Mouse (Mus musculus) gastrocnemius, postnatal 36 days (tissue): ENCODE measurements around the gene Rpap3. TPM values are rescaled to one million over a fixed set of nuclear protein-coding genes. Genes with fewer than 3 reads are reported as not detected.

ENCODE experiments used
- DNase-seq, 2 experiments: peaks; one replicate each; pipeline ENCODE4 v3.0.0; 2022
- intact Hi-C: fragments of 180-260 bp; cut with DNase I; formaldehyde crosslinking; loops from one replicate; pipeline ENCODE4 v1.15.1; 2025
- long read RNA-seq, 2 experiments: library from polyadenylated mRNA; stranded (forward); transcript quantifications; one replicate each; pipeline ENCODE4 v2.0.0; 2021
- total RNA-seq, 2 experiments: library from RNA; stranded (reverse); gene quantifications; 2 replicates each; pipeline ENCODE4 v1.2.3; 2021

The Rpap3 gene
- total RNA-seq: 10 to 100 TPM in 1 of 2 experiments, 1 to 10 TPM in 1; 9.8 to 12.4 TPM
- long read RNA-seq, experiment 1, transcript Rpap3-201 (17 exons, 2,271 nt): major isoform, 12 of 14 reads
- long read RNA-seq, experiment 1, partial matches to known transcripts: 1 of 14 reads
- long read RNA-seq, experiment 1, other reads (novel, unspliced or antisense): 1 of 14 reads
- long read RNA-seq, experiment 2, transcript Rpap3-201 (17 exons, 2,271 nt): major isoform, 17 of 18 reads
- long read RNA-seq, experiment 2, partial matches to known transcripts: 0 of 18 reads
- long read RNA-seq, experiment 2, other reads (novel, unspliced or antisense): 1 of 18 reads

DNA sequence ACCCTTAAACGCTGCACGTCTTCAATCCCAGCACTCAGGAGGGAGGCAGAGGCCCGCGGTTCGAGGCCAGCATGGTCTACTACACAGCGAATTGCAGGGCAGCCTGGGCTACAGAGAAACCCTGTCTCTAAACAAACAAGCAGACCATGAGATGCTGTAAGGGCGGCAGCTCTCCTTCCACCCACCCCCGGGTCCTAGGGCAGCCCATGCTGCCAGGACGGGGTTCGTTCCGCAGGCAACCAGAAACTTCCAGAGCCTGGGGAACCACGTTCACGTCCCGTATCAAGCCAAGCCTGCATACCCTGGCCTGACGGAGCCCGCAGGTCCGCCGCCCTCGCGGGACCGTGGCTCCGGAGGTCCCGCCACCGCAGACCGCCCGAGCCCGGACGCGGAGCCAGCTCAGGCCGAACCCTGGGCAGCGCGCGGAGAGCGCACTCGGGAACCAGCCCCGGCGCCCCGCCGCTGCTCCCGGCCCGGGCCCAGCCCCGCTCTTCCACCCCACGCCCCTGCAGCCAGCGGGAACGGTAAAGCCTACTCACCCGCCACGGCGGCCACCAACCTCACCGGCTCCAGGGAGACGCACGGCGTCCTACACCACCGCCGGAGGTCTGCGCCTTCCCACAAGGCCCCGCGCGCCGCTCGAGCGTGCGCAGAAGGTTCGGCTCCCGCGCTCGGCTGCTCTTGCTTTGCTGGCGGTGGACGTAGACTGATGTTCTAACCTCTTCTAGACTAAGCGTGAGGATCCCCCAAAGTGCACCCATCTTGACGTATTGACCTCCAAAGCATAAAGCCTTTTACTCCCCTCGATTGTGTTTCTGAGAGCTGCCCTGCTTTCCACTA is at the start of gene Rpap3:
Rpap3 (minus strand) TSS at position 615 of the 840 bp plus-strand sequence.
- peak; percentile 75 to 81 for DNase-seq
- intact Hi-C loops: no loop called here

DNA sequence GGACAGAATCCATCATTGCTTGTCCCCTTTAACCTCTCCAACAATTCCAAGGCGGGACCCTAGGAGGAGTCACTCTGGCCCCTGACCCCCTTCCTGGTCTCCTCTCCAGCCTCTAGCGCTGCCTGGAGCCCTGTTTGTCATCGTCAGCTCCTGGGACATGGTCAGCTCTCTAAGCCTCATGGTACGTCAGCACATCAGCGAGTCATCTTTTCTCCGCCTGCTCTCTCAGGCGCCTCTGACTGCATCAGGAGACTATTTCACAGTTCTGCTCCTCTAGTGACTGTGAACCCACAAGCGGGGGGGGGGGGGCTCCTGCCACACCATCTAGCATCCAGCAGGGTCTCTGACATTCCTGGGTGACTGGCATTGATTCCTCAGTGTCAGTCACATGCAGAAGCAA is 49.7 kb upstream of the Rpap3 start:
- no peak for DNase-seq
- intact Hi-C loops: no loop called here

DNA sequence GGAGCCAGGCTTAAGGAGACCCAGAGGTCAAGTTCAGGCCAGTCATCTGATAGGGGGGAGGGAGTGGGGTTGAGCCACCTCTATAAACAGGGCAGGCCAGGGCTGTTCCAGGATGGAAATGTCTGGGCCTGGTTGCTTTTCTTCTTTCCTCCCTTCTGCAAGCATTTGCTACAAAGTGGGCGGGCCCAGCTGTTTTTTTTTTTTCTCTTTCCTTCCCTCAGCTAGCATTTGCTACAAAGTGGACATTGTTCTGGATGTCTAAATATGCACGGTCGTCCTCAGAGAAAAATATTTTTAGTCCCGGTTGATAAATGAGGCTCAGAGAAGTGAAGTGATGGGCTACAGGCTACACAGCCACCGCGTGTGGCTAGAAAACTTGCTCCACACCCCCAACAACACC is 48.9 kb upstream of the Rpap3 start:
- no peak for DNase-seq
- intact Hi-C loops: no loop called here

DNA sequence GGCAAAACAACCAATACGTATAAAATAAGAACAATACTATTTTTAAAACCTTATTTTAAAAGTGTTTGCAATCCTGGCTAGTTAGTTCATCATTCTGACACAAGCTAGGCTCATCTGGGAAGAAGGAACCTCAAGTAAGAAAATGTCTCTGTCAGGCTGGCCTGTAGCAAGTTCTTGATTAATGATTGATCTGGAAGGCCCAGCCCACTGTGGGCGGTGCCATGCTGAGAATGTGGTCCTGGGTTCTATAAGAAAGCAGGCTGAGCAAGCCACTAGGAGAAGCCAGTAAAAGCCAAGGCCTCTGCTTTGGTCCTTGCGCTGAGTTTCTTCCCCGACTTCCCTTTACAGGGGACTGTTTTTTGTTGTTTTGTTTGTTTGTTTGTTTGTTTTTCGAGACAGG is 46.9 kb upstream of the Rpap3 start:
- intact Hi-C loops: no loop called here

DNA sequence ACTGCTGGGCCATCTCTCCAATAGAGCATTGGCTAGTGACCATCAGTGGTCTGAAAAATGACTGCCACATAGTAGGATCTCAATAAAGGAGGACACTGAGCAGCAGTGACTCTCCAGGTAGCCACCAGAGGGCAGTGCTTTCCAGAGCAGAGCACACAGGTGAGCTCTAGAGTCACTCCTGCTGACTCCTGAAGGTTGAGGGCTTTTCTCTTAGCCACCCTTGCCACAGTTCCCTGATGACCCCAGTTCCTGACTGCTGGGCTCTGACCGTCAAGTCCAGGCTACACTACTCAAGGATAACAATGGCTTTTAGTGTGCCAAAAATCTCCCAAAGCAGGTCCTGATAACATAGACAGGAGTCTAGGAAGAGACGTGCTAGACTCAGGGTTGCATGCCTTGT is 46.1 kb upstream of the Rpap3 start:
- no peak for DNase-seq
- intact Hi-C loops: no loop called here

More for the DNA sequence above, 46.9 kb upstream of the Rpap3 start:
- no peak for DNase-seq

DNA sequence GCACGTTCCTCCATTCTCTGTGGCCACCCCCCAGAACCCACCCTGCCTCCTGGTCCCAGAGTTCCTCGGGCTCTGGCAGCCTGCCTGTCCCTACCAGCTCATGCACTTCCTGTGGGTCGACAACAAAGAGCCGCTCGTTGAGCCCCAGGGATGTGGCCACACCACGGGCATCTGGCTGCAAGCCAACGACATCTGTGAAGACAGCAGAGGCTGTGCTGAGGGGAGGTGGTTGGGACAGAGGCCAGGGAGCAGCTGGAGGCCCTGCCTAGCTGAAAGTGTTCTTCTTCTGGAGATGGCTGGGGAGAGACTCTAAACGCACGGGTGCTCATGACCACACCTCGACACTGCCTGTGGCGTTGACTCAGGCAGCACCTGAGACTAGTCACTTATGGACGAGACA is 45.1 kb upstream of the Rpap3 start:
- intact Hi-C loops: no loop called here
- peak in 1 of 2 experiments; percentile 51 for DNase-seq

DNA sequence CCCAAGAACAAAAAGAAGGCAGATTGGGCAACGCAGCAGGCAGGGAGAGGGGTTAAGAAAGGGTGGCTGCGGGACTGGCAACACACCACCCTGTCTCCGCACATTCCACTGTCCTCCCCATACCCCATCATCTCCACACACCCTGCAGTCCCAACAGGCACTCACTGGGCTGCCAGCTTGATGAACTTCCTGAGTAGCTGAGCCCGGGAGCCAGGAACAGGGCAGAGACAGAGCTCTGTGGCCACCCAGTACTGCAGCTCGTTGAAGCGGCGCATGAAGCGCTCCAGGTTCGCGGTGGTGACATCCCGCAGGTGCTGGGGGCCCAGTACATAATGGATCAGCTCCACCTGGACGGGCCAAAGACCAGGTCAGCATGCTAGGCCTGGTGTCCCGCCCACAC is 44.2 kb upstream of the Rpap3 start:
- intact Hi-C loops: no loop called here
- no peak for DNase-seq

DNA sequence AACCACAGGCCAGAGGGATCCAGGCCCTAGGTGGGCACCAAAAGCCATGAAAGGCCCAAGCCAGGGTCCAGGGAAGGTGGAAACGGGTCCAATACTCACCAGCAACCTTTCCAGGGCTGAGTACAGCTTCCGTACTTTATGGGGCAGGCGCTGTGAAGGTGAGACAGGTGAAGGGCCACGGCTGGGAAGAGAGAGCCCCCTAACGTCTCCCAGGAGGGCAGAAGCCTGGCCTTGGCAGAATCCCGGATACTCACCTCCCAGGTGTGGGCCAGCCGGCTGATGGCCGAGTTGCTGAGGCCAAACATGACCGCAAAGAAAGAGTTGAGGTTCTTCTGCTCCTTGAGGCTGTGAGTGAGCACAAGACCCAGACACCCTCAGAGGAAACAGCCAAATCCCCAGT is 43.8 kb upstream of the Rpap3 start:
- intact Hi-C loops: no loop called here
- DNase-seq: no peak

DNA sequence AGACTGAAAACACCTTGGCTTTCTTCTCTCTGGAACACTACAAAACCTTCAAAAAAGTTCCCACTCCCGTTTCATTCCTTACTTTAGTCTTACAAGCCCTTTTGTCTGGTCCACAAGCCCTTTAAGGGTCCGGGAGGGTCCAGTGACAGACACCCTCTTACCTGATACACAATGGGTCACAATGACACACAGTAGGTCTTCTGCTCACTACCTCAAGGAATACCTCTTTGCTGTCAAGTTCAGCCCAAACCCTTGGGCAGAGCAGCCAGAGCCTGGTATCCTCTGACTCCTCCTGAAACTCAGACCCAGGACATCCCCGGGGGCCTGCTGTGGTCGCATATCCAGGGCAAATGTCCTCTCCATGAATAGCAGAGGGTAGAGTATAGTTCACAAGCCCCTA is 43.3 kb upstream of the Rpap3 start:
- DNase-seq: no peak
- intact Hi-C loops: no loop called here

DNA sequence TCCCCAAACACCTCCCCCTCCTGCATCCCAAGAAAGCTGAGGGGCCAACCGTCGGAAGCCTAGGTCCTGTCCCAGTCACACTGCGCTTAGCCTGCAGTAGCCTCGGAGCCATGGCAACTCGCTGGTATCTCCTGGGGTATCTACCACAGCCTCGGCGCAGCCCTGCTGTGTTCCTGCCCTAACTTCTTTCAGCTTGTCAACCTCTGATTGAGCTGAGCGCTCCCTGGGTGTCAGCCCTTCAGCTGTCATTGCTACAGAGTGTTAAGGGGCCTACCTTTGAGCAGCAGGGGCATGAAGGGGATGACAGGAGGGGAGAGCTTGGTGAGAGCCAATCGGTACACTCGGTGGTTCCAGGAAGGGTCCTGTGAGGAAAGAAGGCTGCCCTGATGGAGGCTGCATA is 42.7 kb upstream of the Rpap3 start:
- intact Hi-C loops: no loop called here
- no peak for DNase-seq

DNA sequence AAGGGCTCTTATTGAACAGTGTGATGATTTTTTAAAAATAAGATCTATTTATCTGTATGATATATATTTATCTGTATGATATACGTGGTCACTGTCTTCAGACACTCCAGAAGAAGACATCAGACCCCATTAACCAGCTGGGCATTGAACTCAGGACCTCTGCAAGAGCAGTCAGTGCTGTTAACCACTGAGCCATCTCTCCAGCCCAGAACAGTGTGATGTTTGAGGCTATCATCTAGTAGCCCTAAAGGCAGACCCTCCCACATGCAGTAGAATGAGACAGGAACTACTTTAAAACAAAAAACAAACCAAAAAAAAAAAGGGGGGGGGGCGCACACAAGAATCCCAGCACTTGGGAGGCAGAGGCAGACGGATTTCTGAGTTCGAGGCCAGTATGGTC is 41.9 kb upstream of the Rpap3 start:
- no peak for DNase-seq
- intact Hi-C loops: no loop called here

DNA sequence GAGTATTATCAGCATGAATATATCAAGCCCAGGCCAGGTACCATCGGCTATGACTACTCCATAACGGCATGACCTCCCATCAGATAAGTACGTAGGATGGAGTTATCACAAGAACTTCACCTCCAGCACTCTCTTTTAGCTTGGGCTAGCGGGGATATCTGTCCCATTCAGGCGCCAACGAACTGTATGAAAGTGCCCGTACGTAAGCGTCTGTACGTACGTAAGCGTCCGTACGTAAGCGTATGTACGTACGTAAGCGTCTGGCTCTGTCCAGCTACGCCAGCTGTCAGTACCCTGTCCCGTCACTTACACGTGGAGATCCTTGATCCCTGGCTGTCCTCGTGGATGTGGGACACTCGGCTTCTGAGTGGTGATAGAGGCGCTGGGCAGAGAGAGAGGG is 41.1 kb upstream of the Rpap3 start:
- no peak for DNase-seq
- intact Hi-C loops: no loop called here

DNA sequence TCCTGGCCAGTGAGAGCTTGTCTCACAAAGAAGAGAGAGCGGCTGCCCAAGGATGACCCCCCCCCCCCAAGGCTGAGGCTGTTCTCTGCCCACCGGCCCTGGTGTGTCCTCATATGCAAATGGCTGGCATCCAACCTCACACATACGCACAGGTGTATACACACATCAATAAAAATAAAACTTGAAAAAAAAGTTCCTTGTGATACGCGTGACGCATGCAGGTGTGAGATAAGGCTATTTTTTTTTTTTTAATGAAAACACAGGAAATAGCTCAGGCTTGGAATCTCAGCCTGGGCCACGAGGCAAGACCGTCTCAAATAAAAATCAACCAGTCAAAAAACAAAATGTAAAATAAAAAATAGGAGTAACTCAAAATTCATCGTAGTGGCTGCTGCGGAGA is 40.7 kb upstream of the Rpap3 start:
- no peak for DNase-seq
- intact Hi-C loops: no loop called here

DNA sequence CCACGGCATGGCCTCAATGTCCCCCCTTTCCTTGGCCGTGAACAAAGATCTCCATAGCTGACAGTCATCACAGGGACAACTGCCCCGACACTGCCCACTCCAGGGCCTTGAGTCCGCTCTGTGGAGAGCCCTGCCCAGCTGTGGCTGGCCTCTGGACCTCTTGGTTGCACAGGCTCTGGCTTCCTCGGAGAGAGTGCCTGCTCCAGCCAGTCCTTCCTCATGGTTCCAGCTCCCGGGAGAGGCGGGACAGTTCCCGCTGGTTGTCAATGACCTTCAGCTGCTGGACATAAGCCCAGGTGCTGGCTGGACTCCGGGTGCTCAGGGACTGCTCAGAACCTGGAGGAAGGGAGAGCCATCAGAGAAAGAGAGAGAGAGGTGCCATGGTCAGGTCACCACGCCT is 39.7 kb upstream of the Rpap3 start:
- peak; percentile 56 to 66 for DNase-seq
- intact Hi-C loops: no loop called here

DNA sequence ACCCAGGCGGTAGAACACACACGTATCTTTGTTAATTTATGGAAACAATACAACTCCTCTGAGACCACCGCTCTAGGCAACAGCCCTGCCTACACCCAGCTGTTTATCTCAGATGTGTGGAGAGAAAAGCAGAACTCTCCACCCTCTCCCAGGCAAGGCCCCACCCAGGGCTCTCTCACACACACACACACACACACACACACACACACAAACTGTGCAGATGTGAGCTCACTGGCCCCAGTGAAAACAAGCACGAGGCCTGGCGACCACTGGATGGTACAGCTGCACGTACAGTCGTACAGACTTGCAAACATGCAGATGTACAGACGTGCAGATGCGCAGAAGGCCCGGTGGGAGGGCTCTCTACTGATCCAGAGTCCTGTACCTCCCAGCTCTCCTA is 39.3 kb upstream of the Rpap3 start:
- no peak for DNase-seq
- intact Hi-C loops: no loop called here

DNA sequence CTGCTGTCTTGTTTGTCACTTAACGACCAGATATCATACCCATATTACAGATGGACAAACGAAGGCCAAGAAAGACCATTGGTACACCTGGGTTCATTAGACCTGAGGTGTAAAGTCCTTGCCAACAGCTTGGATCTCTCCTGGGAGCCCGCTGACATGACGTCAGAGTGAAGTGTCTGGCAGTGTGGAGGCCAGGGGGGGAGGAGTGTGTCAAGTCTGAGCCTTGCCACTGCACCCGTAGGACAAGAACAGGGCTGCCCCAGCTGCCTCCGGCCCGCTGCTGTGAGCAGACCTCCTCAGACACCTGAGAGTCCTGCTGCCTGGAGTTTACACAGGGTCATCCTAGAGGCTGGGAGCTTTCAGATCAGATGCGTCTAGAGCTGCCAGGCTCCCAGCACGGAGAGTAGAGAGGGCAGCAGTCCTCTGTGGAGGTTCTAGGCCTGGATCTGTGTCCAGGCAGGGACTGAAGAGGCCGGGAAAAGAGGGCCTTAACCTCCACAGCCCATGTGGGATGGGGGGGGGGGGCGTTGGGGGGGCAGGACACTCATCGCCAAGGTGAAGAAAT is 38.4 kb upstream of the Rpap3 start:
- intact Hi-C loops: no loop called here
- DNase-seq: no peak

DNA sequence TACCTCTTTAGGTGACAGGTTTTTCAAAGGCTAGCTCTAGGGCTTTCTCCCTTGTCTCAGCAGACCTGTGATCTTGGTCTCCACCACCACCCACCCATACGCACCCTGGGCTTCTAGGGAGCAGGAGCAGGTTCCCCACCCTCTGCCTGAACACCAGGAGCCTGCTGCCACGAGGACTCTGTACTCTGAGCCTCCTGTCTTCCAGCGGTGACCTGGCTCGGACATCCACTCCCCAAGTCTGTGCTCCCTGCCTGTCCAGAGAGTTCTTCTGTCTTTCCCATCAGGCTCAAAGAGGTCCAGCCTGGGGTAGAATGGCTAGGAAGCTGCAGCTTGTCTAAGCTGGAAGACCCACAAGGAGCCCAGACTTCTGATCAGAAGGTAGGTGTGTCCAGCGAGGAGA is 37.6 kb upstream of the Rpap3 start:
- intact Hi-C loops: no loop called here
- no peak for DNase-seq

DNA sequence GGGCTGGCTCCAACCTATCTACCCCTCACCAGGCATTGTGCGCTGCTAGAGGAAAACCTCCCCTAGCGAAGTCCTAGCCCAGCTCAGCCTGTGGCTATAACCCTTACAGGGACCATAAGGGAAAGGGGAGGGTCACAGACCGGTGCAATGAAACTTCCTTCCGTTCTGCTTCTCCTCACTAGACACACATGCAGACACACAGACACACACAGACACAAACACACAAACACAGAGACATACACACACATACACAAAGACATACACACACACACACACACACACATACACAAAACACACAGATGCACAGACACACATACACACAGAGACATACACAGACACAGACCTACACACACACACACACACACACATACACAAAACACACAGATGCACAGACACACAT is 37.0 kb upstream of the Rpap3 start:
- intact Hi-C loops: no loop called here
- DNase-seq: no peak

DNA sequence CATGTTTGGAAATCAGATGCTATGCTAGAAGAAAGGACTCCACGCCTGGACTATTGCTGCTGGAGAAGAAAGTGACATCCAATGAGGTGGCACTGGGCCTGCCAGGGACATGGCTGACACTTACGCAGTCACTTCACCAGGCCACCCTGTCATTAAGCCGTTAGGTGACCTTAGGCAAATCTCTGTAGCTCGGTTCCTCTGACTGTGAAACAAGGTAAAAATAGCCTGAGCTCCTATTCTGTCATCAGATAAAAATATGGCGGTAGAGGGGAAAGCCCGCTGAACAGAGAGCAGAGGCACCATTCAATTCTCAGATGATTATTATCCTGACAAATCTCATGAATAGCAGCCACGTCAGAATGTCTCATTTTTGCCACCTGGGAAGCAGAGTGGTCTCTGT is 36.4 kb upstream of the Rpap3 start:
- intact Hi-C loops: no loop called here
- no peak for DNase-seq

DNA sequence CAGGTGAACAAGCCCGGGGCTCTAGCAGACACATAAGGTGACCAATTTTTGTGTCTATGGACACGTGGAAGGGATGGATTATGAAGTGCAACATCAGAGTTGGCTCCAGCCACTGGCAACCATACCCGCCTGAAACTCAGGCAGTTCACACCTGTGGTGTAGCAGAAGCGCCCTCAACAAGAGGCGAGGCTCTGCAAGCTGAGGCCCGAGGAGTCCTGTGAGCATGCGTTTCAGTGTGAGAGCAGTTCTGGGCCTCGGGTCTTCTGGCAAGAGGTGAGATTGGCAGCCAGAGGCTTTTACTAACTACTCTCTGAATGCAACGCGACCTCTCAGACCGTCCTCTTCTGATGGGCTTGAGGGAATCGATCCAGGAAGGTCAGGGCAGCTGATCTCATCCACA is 36.0 kb upstream of the Rpap3 start:
- intact Hi-C loops: no loop called here
- DNase-seq: no peak

DNA sequence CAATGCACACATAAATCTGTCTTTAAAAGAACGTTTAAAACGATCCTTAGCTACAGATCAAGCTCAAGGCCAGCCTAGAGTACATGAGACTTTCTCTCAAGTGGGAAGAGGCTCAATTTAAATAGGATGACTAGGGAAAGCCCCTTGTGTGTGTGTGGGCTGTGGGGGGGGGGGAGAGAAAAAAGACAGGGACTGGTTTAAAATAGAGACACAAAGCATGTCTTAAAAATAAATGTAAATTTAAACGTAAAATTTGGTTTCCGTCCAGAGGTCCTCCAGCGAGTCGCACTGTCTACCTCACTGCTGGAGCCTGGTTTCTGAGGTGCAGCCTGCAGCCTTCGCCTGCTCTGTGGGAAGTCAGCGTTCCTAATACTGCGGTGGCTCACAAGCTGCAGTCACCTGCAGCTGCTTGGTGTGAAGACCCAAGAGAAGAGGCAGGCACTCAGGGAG is 34.7 kb upstream of the Rpap3 start:
- DNase-seq: no peak
- intact Hi-C loops: no loop called here

DNA sequence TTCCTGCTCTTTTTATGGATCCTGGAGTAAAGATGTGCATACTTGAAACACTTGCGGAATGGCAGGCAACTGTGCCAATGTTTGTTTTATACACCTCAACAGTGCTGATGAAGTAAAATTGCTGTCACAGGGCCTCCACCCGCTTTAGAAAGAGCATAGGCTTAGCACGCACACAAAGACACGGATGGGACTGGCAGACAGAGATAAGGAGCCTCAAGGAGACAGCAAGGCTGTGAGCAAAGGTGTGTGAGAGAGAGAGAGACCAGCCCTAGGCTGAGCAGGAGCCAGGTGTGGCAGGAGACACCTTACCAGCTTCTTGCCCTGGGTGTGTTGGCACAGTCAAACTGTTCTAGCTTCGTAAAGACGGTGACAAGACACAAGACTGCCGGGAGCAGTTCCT is 33.3 kb upstream of the Rpap3 start:
- intact Hi-C loops: no loop called here
- DNase-seq: no peak
